Mouse (Mus musculus) cerebellum, adult 2 months (tissue): ENCODE measurements around the gene Hoxd1.

Experiments
- CTCF ChIP-seq: fragments of 200-500 bp; IDR thresholded peaks from 2 replicates; pipeline ENCODE4 v1.5.1; 2011; ENCODE audit warnings: low read depth, mild to moderate bottlenecking, control low read depth, low read length, moderate library complexity, borderline replicate concordance; ENCODE audit not compliant: insufficient read depth
- POLR2A ChIP-seq: fragments of 200-500 bp; IDR thresholded peaks from 2 replicates; pipeline ENCODE4 v1.6.1; 2011; ENCODE audit warnings: low read length, control low read depth, borderline replicate concordance; ENCODE audit not compliant: insufficient read depth

GRCm38 (mm10) chr2:74721882-74722281 lies 40.9 kb upstream of the Hoxd1 start:
- no peak for TF ChIP-seq CTCF
- TF ChIP-seq POLR2A, result no peak
